Mouse (Mus musculus) ES-Bruce4 (cell line): ENCODE measurements at regions not wholly inside any gene's neighbourhood (a gene's known extent, or its start where the extent isn't known, plus 50 kb on each side); places are given as distances from the start of the nearest gene placed in this dataset.

Experiments
- H3K27ac ChIP-seq: 2 replicates; pipeline ENCODE4 v1.5.1; 2012; ENCODE audit warnings: low read length, inconsistent platforms; ENCODE audit not compliant: insufficient read depth
- H3K27me3 ChIP-seq: 2 replicates; pipeline ENCODE4 v1.6.1; 2012; ENCODE audit warnings: mild to moderate bottlenecking, low read length, inconsistent platforms; ENCODE audit not compliant: control insufficient read depth, poor library complexity, insufficient read depth, severe bottlenecking
- H3K36me3 ChIP-seq: 2 replicates; pipeline ENCODE4 v1.6.1; 2012; ENCODE audit warnings: inconsistent platforms, mild to moderate bottlenecking, low read length, moderate library complexity; ENCODE audit not compliant: control insufficient read depth, poor library complexity, insufficient read depth, severe bottlenecking
- H3K4me1 ChIP-seq: one replicate; pipeline ENCODE4 v1.8.1; 2011; ENCODE audit warnings: low read length; ENCODE audit not compliant: control insufficient read depth, insufficient read depth
- H3K4me3 ChIP-seq: 2 replicates; pipeline ENCODE4 v1.5.1; 2011; ENCODE audit warnings: low read depth, mild to moderate bottlenecking, low read length
- H3K9ac ChIP-seq: 2 replicates; pipeline ENCODE4 v1.6.1; 2012; ENCODE audit warnings: low read depth, mild to moderate bottlenecking, inconsistent platforms; ENCODE audit not compliant: poor library complexity, severe bottlenecking
- H3K9me3 ChIP-seq: replicated peaks from 2 replicates; pipeline ENCODE4 v1.6.1; 2012; ENCODE audit warnings: mild to moderate bottlenecking, low read length, inconsistent platforms; ENCODE audit not compliant: control insufficient read depth, poor library complexity, insufficient read depth, severe bottlenecking
- CTCF ChIP-seq: IDR thresholded peaks from one replicate; pipeline ENCODE4 v1.8.1; 2011; ENCODE audit warnings: low read depth, low read length
- EP300 ChIP-seq: IDR thresholded peaks from 2 replicates; pipeline ENCODE4 v1.6.1; 2011; ENCODE audit warnings: low read depth, low read length; ENCODE audit not compliant: insufficient read depth
- POLR2A ChIP-seq: IDR thresholded peaks from one replicate; pipeline ENCODE4 v1.8.1; 2011; ENCODE audit warnings: low read length; ENCODE audit not compliant: insufficient read depth

DNA sequence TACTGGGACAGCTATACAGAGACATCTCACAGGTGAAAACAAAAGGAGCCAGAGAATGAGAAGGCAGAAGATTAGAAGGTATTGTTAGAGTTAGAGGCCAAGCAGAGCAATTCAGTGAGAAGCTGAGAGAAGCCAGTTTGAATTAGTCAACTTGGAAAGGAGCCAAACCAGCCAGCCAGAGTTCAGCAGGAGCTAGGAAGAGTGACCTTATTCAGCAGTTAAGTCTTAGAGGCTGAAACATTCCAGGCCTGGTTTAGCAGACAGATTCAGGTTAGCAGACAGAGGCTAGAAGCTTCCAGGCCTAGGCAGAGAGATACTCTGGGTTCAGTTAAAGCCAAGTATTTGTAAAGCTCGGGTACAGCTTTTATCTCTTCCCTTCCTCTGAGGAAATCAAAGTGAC lies 242.1 kb downstream of the Gm19410 start:
- H3K4me1 ChIP-seq, result no peaks in the 10 kb centered on the region
- H3K9ac ChIP-seq, result no peak overlapping the region
- H3K27ac ChIP-seq, result no peak overlapping the region
- H3K4me3 ChIP-seq, result no peak overlapping the region
- no peaks in the 10 kb centered on the region for H3K36me3 ChIP-seq
- TF ChIP-seq POLR2A, result no peak
- no peak for TF ChIP-seq CTCF
- no peak for TF ChIP-seq EP300
- H3K27me3 ChIP-seq, result peaks cover 2% of the 10 kb centered on the region; the same call in 1 of the 2 replicates
- no peaks in the 10 kb centered on the region; the same call in 1 of the 2 replicates for H3K9me3 ChIP-seq

DNA sequence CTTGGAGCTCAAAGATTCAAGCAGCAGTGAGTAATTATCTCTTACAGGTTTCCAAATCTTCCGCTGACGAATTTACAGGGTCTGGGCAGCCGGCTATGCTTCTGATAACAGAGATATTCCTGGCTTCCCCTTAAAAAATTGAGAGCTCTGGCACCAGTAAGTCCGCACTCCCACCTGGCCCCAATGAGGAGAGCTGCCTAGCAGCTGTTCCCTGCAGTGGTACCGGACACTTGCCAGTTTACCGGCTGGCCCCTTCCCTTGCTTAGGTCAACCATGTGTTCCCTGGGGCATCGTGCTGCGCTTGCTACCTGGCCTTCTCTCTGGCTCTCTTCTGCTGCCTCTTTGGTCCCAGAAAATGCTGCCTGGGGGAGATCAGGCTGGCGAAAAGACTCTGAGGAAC lies 244.0 kb downstream of the Gm19410 start:
- Histone ChIP-seq H3K27ac (no peak overlapping the region), H3K9ac (no peak overlapping the region)

GRCm38 (mm10) chr8:36010446-36011217 lies 245.0 kb downstream of the Gm19410 start:
- Histone ChIP-seq H3K4me1 (no peaks in the 10 kb centered on the region), H3K4me3 (no peak overlapping the region), H3K9ac (no peak overlapping the region), H3K9me3 (no peaks in the 10 kb centered on the region; the same call in 1 of the 2 replicates), H3K36me3 (no peaks in the 10 kb centered on the region), H3K27ac (no peak overlapping the region), H3K27me3 (no peaks in the 10 kb centered on the region; the same call in 1 of the 2 replicates)
- TF ChIP-seq CTCF (no peak), EP300 (no peak), POLR2A (no peak)

More for the DNA sequence above, 244.0 kb downstream of the Gm19410 start:
- H3K36me3 ChIP-seq, result no peaks in the 10 kb centered on the region
- TF ChIP-seq POLR2A (no peak), CTCF (no peak), EP300 (no peak)
- no peaks in the 10 kb centered on the region; the same call in 1 of the 2 replicates for H3K9me3 ChIP-seq
- peaks cover 2% of the 10 kb centered on the region; the same call in 1 of the 2 replicates for H3K27me3 ChIP-seq
- H3K4me3 ChIP-seq, result no peak overlapping the region
- no peaks in the 10 kb centered on the region for H3K4me1 ChIP-seq

DNA sequence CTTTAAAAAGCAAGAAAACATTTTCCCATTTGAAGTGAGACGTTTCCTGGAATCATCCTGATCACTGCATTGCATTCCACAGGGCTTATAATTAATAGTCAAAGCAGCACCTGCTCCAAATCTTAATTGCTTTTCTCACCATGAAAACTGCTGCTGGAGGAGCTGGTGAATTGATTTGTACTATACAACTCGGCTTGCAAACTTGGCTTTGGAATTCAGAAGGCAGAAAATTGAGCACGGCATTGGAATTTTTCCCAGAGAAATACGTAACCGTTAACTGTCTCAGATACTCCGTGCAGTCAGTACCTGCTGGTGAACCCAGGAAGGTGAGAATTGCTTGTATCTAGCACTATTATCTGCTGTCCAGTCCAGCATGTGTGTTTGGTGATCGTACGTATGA lies 249.3 kb downstream of the Gm19410 start:
- no peak overlapping the region for H3K27ac ChIP-seq
- no peaks in the 10 kb centered on the region for H3K4me1 ChIP-seq
- no peaks in the 10 kb centered on the region for H3K9me3 ChIP-seq
- no peaks in the 10 kb centered on the region for H3K36me3 ChIP-seq
- no peak overlapping the region for H3K9ac ChIP-seq
- no peaks in the 10 kb centered on the region; the same call in 1 of the 2 replicates for H3K27me3 ChIP-seq
- H3K4me3 ChIP-seq, result no peak overlapping the region
- TF ChIP-seq CTCF (no peak), POLR2A (no peak), EP300 (no peak)

GRCm38 (mm10) chr8:36016321-36017114 lies 250.9 kb downstream of the Gm19410 start:
- Histone ChIP-seq H3K27me3 (no peaks in the 10 kb centered on the region; the same call in none of the 2 replicates), H3K9me3 (no peaks in the 10 kb centered on the region), H3K4me1 (no peaks in the 10 kb centered on the region), H3K9ac (no peak overlapping the region), H3K4me3 (no peak overlapping the region), H3K36me3 (no peaks in the 10 kb centered on the region), H3K27ac (no peak overlapping the region)
- no peak for TF ChIP-seq EP300
- no peak for TF ChIP-seq CTCF
- no peak for TF ChIP-seq POLR2A
